Mouse (Mus musculus) midbrain, embryonic 14.5 days (tissue): ENCODE results near the gene Mfsd12. TPM values are rescaled to one million over a fixed set of nuclear protein-coding genes. Genes with fewer than 3 reads are reported as not detected.
A peak's percentile ranks its signal among the peaks of the same experiment; 100 is the strongest.

Source experiments
- ATAC-seq: fragments of 200-750 bp; cut with Nextera tagmentation; 2 replicates; pipeline ENCODE4 v1.8.0; 2017; ENCODE audit warnings: moderate number of reproducible peaks, moderate library complexity; ENCODE audit not compliant: low FRiP score, low TSS enrichment
- DNase-seq: peaks from one replicate; pipeline ENCODE4 v3.0.0-alpha.2; 2015
- H3K27ac ChIP-seq: fragments of 300-500 bp; sonication (generic); replicated peaks from 2 replicates; pipeline ENCODE4 v1.5.1; 2014; ENCODE audit warnings: mild to moderate bottlenecking, low read depth, low read length, moderate library complexity
- H3K27me3 ChIP-seq: fragments of 300-500 bp; sonication (generic); 2 replicates; pipeline ENCODE4 v1.6.1; 2014; ENCODE audit warnings: low read length, control low read depth, mixed read lengths; ENCODE audit not compliant: control insufficient read depth, insufficient read depth
- H3K36me3 ChIP-seq: fragments of 300-500 bp; sonication (generic); 2 replicates; pipeline ENCODE4 v1.6.1; 2014; ENCODE audit warnings: low read length, control low read depth; ENCODE audit not compliant: control insufficient read depth, insufficient read depth
- H3K4me1 ChIP-seq: fragments of 300-500 bp; sonication (generic); 2 replicates; pipeline ENCODE4 v1.6.1; 2014; ENCODE audit warnings: mild to moderate bottlenecking, antibody characterized with exemption, low read length, control low read depth; ENCODE audit not compliant: control insufficient read depth, insufficient read depth
- H3K4me2 ChIP-seq: fragments of 300-500 bp; sonication (generic); 2 replicates; pipeline ENCODE4 v1.6.1; 2014; ENCODE audit warnings: mild to moderate bottlenecking, low read length, moderate library complexity
- H3K4me3 ChIP-seq: fragments of 300-500 bp; sonication (generic); replicated peaks from 2 replicates; pipeline ENCODE4 v1.5.1; 2014; ENCODE audit warnings: low read depth, low read length
- H3K9ac ChIP-seq: fragments of 300-500 bp; sonication (generic); replicated peaks from 2 replicates; pipeline ENCODE4 v1.6.1; 2014; ENCODE audit warnings: mild to moderate bottlenecking, low read length, moderate library complexity
- H3K9me3 ChIP-seq: fragments of 300-500 bp; sonication (generic); 2 replicates; pipeline ENCODE4 v1.6.1; 2016; ENCODE audit warnings: low read length, control low read depth, mixed read lengths; ENCODE audit not compliant: control insufficient read depth
- WGBS: fragments of 180-500 bp; shearing (Covaris S2); extraction: QIAGEN DNeasy Blood & Tissue Kit; methylation state at CpG from one replicate; pipeline ENCODE4 v1.1.7; 2014; 5-methylcytosine and 5-hydroxymethylcytosine counted together
- polyA plus RNA-seq: library from polyadenylated mRNA; unstranded; fragments of >200 nt; fragmentation: Nextera tagmentation; extraction: Ambion mirVana; gene quantifications from 2 replicates; pipeline ENCODE4 v1.2.1, GENCODE M21; 2014

Mfsd12 gene
- polyA plus RNA-seq, 1 experiment from 2014 or later, result 5.9 TPM

- WGBS, result 86% methylated on average over 9 of the region's 9 CpGs
- no peak overlapping the region for H3K9ac ChIP-seq
- H3K36me3 ChIP-seq, result peaks cover 20% of the 10 kb centered on the region
- H3K4me3 ChIP-seq, result no peak overlapping the region
- H3K4me2 ChIP-seq, result no peak overlapping the region
- peaks cover 18% of the 10 kb centered on the region; the same call in 1 of the 2 replicates for H3K27me3 ChIP-seq
- no peak for ATAC-seq
- peak overlapping the region; percentile 45; the same call in 1 of the 2 replicates for H3K27ac ChIP-seq
- DNase-seq, result no peak
- H3K4me1 ChIP-seq, result peaks cover 25% of the 10 kb centered on the region
- H3K9me3 ChIP-seq, result no peaks in the 10 kb centered on the region
Measured at GRCm38 (mm10) chr10:81410981-81411380, 53.7 kb downstream of the Mfsd12 start.

GRCm38 (mm10) chr10:81411471-81412400 is 54.4 kb downstream of the Mfsd12 start:
- ATAC-seq (no peak), DNase-seq (peak; percentile 59)
- peaks cover 24% of the 10 kb centered on the region for H3K4me1 ChIP-seq
- peak overlapping the region; percentile 45; the same call in 1 of the 2 replicates for H3K27ac ChIP-seq
- peaks cover 15% of the 10 kb centered on the region; the same call in 1 of the 2 replicates for H3K27me3 ChIP-seq
- no peak overlapping the region for H3K4me3 ChIP-seq
- no peak overlapping the region for H3K9ac ChIP-seq
- no peaks in the 10 kb centered on the region for H3K9me3 ChIP-seq
- 64% methylated on average over 18 of the region's 18 CpGs for WGBS
- no peak overlapping the region for H3K4me2 ChIP-seq
- peaks cover 16% of the 10 kb centered on the region for H3K36me3 ChIP-seq

- ATAC-seq (no peak), DNase-seq (no peak)
- Histone ChIP-seq H3K4me1 (peaks cover 22% of the 10 kb centered on the region), H3K4me3 (no peak overlapping the region), H3K9me3 (no peaks in the 10 kb centered on the region), H3K4me2 (no peak overlapping the region), H3K27ac (0 out of 2 replicates have a peak overlapping the region, but pooled peaks have one; percentile 37), H3K36me3 (0 out of 2 replicates have a peak, but pooled peaks cover 6% of the 10 kb centered on the region), H3K27me3 (peaks cover 10% of the 10 kb centered on the region; the same call in 1 of the 2 replicates), H3K9ac (no peak overlapping the region)
- WGBS, result 75% methylated on average over 16 of the region's 16 CpGs
Measured at GRCm38 (mm10) chr10:81412586-81413309, 55.5 kb downstream of the Mfsd12 start.

GRCm38 (mm10) chr10:81413310-81414261 is 56.3 kb downstream of the Mfsd12 start:
- Histone ChIP-seq H3K9ac (0 out of 2 replicates have a peak overlapping the region, but pooled peaks have one; percentile 16), H3K27me3 (peaks cover 1% of the 10 kb centered on the region; the same call in 1 of the 2 replicates), H3K9me3 (no peaks in the 10 kb centered on the region), H3K36me3 (no peaks in the 10 kb centered on the region), H3K4me3 (no peak overlapping the region), H3K27ac (no peak overlapping the region), H3K4me2 (peak overlapping the region; percentile 24; the same call in 1 of the 2 replicates), H3K4me1 (peaks cover 23% of the 10 kb centered on the region)
- peak; percentile 63 for DNase-seq
- 31% methylated on average over 26 of the region's 26 CpGs for WGBS
- ATAC-seq, result no peak; the same call in 1 of the 2 replicates

- Histone ChIP-seq H3K4me2 (no peak overlapping the region), H3K27me3 (no peaks in the 10 kb centered on the region), H3K4me1 (peaks cover 28% of the 10 kb centered on the region), H3K36me3 (0 out of 2 replicates have a peak, but pooled peaks cover under 1% of the 10 kb centered on the region), H3K9ac (no peak overlapping the region), H3K4me3 (no peak overlapping the region), H3K9me3 (no peaks in the 10 kb centered on the region), H3K27ac (no peak overlapping the region)
- no peak for ATAC-seq
- no peak for DNase-seq
Measured at GRCm38 (mm10) chr10:81414682-81415081, 57.4 kb downstream of the Mfsd12 start.

GRCm38 (mm10) chr10:81415146-81415545 is 57.9 kb downstream of the Mfsd12 start:
- DNase-seq, result no peak
- no peak overlapping the region for H3K9ac ChIP-seq
- H3K27ac ChIP-seq, result no peak overlapping the region
- H3K36me3 ChIP-seq, result 0 out of 2 replicates have a peak, but pooled peaks cover 2% of the 10 kb centered on the region
- no peak overlapping the region for H3K4me2 ChIP-seq
- no peak overlapping the region for H3K4me3 ChIP-seq
- 85% methylated on average over 5 of the region's 5 CpGs for WGBS
- H3K9me3 ChIP-seq, result no peaks in the 10 kb centered on the region
- H3K4me1 ChIP-seq, result peaks cover 28% of the 10 kb centered on the region
- ATAC-seq, result no peak
- H3K27me3 ChIP-seq, result no peaks in the 10 kb centered on the region
